Mouse (Mus musculus): ENCODE results near the gene Rnase13. TPM values are rescaled to one million over a fixed set of nuclear protein-coding genes. Genes with fewer than 3 reads are reported as not detected.

Rnase13 gene
- polyA plus RNA-seq, 1 experiment from 2014 or later, result not detected

DNA sequence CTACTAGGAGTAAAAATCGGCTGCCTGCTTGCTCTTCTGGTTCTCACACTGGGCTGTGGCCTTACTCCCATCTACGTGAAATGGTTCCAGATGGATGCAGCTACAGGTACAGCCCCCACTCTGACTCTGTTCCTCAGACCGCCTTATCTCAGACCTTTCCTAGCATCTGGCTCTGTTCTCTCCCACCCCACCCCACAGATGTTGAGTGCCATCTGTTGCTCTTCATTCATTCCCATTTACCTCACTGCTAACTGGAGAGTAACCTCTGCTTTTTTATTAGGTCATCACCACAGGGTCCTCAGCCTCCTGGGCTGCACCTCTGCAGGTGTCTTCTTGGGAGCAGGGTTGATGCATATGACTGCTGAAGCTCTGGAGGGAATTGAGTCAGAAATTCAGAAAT is 28.8 kb downstream of the Rnase13 start:
- no peak for ATAC-seq (ENCODE audit: insufficient number of reproducible peaks, insufficient read depth, low FRiP score, low read depth)
- Histone ChIP-seq H3K4me3 (ENCODE audit: low read depth, low read length) (no peak overlapping the region), H3K36me3 (ENCODE audit: control insufficient read depth, insufficient read depth, low read length) (peaks cover 35% of the 10 kb centered on the region), H3K4me2 (replicated peaks; ENCODE audit: low read depth, low read length) (no peak overlapping the region), H3K27me3 (ENCODE audit: control insufficient read depth, insufficient read depth, low read length) (no peaks in the 10 kb centered on the region), H3K4me1 (ENCODE audit: control insufficient read depth, insufficient read depth, low read length) (no peaks in the 10 kb centered on the region), H3K9me3 (ENCODE audit: control insufficient read depth, low read depth, low read length) (no peaks in the 10 kb centered on the region), H3K27ac (ENCODE audit: low read length) (no peak overlapping the region), H3K9ac (replicated peaks; ENCODE audit: low read depth, low read length) (no peak overlapping the region)
- WGBS, result 50% methylated on average over 3 of the region's 3 CpGs

DNA sequence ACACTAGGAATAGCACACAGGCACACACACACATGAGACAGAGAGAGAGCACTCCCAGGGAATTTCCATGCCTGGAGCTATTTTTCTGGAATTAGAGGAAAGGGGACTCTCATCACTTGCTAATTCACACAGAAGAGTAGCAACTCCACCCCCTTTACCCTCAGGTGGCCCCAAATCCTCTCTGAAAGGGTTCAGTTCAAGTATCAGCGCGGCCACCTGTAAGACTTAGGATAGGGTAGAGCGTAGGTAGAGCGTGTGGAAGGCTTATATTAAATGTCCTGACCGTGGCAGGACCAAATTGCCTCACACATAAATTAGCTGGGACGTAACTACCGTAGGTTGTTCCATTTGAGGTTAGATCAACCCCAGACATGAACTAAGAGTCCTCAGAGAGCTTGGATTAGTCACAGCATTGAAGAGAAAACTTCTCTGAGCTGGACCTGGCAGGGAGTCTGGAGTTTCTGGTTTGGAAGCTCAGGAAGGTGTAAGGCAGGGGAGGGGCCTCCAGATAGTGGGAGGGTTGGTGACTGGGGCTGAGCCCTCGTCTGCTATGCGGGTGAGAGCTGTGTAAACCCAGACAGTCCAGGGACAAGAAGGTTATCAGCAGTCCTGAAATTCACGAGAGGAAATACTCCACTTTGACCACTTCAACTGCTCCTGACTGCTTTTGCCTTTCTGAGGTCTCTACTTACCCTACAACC is 29.3 kb downstream of the Rnase13 start:
- H3K4me2 ChIP-seq (replicated peaks; ENCODE audit: low read depth, low read length), result no peak overlapping the region
- no peaks in the 10 kb centered on the region for H3K9me3 ChIP-seq (ENCODE audit: control insufficient read depth, low read depth, low read length)
- WGBS, result 22% methylated on average over 10 of the region's 10 CpGs
- H3K27me3 ChIP-seq (ENCODE audit: control insufficient read depth, insufficient read depth, low read length), result no peaks in the 10 kb centered on the region
- H3K4me3 ChIP-seq (ENCODE audit: low read depth, low read length), result no peak overlapping the region
- peaks cover 39% of the 10 kb centered on the region for H3K36me3 ChIP-seq (ENCODE audit: control insufficient read depth, insufficient read depth, low read length)
- no peak overlapping the region for H3K27ac ChIP-seq (ENCODE audit: low read length)
- H3K4me1 ChIP-seq (ENCODE audit: control insufficient read depth, insufficient read depth, low read length), result no peaks in the 10 kb centered on the region
- ATAC-seq (ENCODE audit: insufficient number of reproducible peaks, insufficient read depth, low FRiP score, low read depth), result peak; percentile 59; the same call in 1 of the 2 replicates
- no peak overlapping the region for H3K9ac ChIP-seq (replicated peaks; ENCODE audit: low read depth, low read length)

DNA sequence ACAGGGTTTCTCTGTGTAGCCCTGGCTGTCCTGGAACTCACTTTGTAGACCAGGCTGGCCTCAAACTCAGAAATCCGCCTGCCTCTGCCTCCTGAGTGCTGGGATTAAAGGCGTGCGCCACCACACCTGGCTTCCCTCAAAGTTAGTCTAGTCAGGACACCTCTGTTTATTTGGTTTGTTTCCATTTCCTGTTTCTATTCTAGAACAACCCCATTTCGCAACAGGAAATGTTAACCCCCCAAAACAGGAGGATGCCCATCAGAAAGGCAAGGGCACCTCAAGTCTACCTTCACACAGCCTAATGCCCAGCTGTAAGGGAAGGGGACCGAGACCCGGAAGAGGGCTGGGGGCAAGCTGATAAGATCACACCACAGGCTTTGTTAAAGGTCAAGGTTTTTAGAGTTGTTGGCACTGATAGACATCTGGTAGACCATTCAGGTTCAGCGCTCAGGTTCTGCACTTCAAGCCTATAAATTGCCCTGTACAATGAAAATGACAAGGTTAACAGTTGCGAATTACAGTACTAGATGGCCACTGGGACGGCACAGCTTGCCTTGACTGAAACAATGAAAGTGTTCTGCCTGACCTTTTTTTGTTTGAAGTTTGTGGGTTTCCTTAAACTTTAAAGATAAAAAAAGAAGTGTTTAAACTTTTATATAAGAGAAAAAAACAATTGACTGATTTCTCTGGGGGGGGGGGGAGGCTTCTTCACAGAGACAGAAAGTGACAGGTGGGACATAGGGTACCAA is 30.2 kb downstream of the Rnase13 start, which contains the start of gene Slc39a2:
Gene Slc39a2, plus strand, starts transcription at position 699 of the 749 bp plus-strand sequence.
- no peak within 1 kb of the TSS for H3K9ac ChIP-seq (replicated peaks; ENCODE audit: low read depth, low read length)
- WGBS, result 88% methylated on average over 8 of the region's 9 CpGs

DNA sequence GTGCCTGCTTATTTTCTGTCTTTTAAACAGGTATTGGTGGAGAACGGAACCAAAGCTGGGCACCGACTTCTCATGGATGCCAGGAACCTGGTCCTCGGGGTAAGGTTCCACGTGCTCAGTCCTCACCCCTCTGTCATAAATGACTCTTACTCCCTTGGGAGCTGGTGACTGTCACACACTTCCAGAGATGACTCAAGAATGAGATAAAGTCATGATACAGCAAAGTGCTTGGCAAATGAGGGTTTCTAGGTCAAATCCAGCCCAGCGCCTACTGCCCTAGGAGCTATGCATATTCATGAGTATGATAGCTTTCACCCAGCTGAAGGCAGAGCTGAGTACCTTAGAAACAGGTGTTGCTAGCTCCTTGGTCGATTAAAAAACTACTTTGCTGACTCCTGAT is 32.7 kb downstream of the Rnase13 start:
- Histone ChIP-seq H3K9ac (replicated peaks; ENCODE audit: low read depth, low read length) (no peak overlapping the region), H3K4me1 (ENCODE audit: control insufficient read depth, insufficient read depth, low read length) (peaks cover 10% of the 10 kb centered on the region), H3K9me3 (ENCODE audit: control insufficient read depth, low read depth, low read length) (no peaks in the 10 kb centered on the region), H3K27me3 (ENCODE audit: control insufficient read depth, insufficient read depth, low read length) (no peaks in the 10 kb centered on the region), H3K4me2 (replicated peaks; ENCODE audit: low read depth, low read length) (no peak overlapping the region), H3K36me3 (ENCODE audit: control insufficient read depth, insufficient read depth, low read length) (peaks cover 50% of the 10 kb centered on the region), H3K4me3 (ENCODE audit: low read depth, low read length) (no peak overlapping the region), H3K27ac (ENCODE audit: low read length) (no peak overlapping the region)
- WGBS, result 92% methylated on average over 6 of the region's 6 CpGs
- ATAC-seq (ENCODE audit: insufficient number of reproducible peaks, insufficient read depth, low FRiP score, low read depth), result no peak

More for the DNA sequence above, 30.2 kb downstream of the Rnase13 start, which contains the start of gene Slc39a2:
- Histone ChIP-seq H3K4me3 (ENCODE audit: low read depth, low read length) (no peak within 1 kb of the TSS), H3K4me2 (replicated peaks; ENCODE audit: low read depth, low read length) (no peak within 1 kb of the TSS), H3K9me3 (ENCODE audit: control insufficient read depth, low read depth, low read length) (no peaks in the 10 kb centered on the region), H3K27me3 (ENCODE audit: control insufficient read depth, insufficient read depth, low read length) (no peaks in the 10 kb centered on the region), H3K27ac (ENCODE audit: low read length) (no peak within 1 kb of the TSS), H3K4me1 (ENCODE audit: control insufficient read depth, insufficient read depth, low read length) (no peaks in the 10 kb centered on the region), H3K36me3 (ENCODE audit: control insufficient read depth, insufficient read depth, low read length) (peaks cover 43% of the 10 kb centered on the region)
- ATAC-seq (ENCODE audit: insufficient number of reproducible peaks, insufficient read depth, low FRiP score, low read depth), result no peak

DNA sequence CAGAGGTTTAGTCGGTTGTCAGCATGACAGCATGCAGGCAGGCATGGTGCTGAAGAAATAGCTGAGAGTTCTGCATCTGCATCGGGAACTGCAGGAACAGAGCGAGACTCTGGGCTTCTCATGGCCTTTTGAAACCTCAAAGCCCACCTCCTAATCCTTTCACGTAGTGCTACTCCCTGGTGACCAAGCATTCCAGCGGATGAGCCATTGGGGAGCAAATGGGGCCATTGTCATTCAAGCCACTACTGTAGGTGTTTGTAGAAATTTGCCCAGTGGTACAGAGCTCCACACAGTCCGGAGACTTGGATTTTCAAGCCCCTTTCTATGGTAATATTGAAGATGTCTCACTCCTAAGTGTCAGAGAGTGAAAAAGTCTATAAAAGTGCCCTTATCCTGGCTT is 36.5 kb downstream of the Rnase13 start:
- H3K36me3 ChIP-seq (ENCODE audit: control insufficient read depth, insufficient read depth, low read length), result peaks cover 37% of the 10 kb centered on the region
- H3K9ac ChIP-seq (replicated peaks; ENCODE audit: low read depth, low read length), result no peak overlapping the region
- no peak for ATAC-seq (ENCODE audit: insufficient number of reproducible peaks, insufficient read depth, low FRiP score, low read depth)
- 61% methylated on average over 6 of the region's 6 CpGs for WGBS
- no peaks in the 10 kb centered on the region for H3K9me3 ChIP-seq (ENCODE audit: control insufficient read depth, low read depth, low read length)
- peak overlapping the region; percentile 85 for H3K4me2 ChIP-seq (replicated peaks; ENCODE audit: low read depth, low read length)
- peaks cover 10% of the 10 kb centered on the region for H3K4me1 ChIP-seq (ENCODE audit: control insufficient read depth, insufficient read depth, low read length)
- no peaks in the 10 kb centered on the region for H3K27me3 ChIP-seq (ENCODE audit: control insufficient read depth, insufficient read depth, low read length)
- no peak overlapping the region for H3K27ac ChIP-seq (ENCODE audit: low read length)
- no peak overlapping the region; the same call in 1 of the 2 replicates for H3K4me3 ChIP-seq (ENCODE audit: low read depth, low read length)

DNA sequence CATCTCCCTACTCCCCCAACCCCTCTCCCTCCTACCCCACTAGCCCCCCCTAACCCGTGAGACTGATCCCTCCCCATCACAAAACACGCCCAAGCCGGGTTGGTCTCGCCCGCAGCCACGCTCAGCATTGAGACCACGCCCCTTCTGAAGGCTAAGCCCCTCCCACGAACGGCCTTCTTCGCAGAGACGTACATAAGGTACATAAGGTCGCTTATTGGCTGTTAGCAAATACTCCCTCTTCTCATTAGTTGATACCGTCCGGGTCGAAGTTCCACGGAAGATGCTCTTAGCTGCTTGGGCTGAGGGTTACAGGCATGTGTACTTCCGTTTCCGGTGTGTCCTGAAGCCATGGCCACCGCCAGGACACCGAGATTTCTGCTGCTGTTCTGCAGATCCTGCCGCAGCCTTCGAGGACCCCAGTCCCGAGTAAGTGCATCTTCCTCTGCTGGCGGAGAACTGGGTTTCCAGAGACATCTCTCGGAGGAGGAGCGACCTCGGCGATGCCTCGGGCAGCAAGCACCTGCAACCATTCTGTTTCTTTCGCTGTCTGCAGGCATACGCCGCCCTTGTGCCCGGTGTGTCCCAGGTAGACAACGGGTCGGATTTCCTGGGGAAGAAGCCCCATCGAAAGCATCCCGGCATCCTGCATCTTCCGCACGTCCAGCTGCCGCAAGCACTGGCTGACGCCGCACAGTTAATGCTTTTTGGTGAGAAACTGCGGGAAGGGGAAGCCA is 37.8 kb downstream of the Rnase13 start, which contains the start of gene Mettl17:
Gene Mettl17, plus strand, starts transcription at position 245 of the 734 bp plus-strand sequence.
- H3K27me3 ChIP-seq (ENCODE audit: control insufficient read depth, insufficient read depth, low read length), result no peaks in the 10 kb centered on the region
- peak within 1 kb of the TSS; percentile 85 for H3K4me2 ChIP-seq (replicated peaks; ENCODE audit: low read depth, low read length)
- H3K9me3 ChIP-seq (ENCODE audit: control insufficient read depth, low read depth, low read length), result no peaks in the 10 kb centered on the region
- peak within 1 kb of the TSS; percentile 75 for H3K27ac ChIP-seq (ENCODE audit: low read length)
- H3K4me1 ChIP-seq (ENCODE audit: control insufficient read depth, insufficient read depth, low read length), result peaks cover 10% of the 10 kb centered on the region
- peaks cover 24% of the 10 kb centered on the region for H3K36me3 ChIP-seq (ENCODE audit: control insufficient read depth, insufficient read depth, low read length)
- under 1% methylated on average over 43 of the region's 43 CpGs for WGBS
- H3K9ac ChIP-seq (replicated peaks; ENCODE audit: low read depth, low read length), result peak within 1 kb of the TSS; percentile 61
- ATAC-seq (ENCODE audit: insufficient number of reproducible peaks, insufficient read depth, low FRiP score, low read depth), result peak; percentile 95
- H3K4me3 ChIP-seq (ENCODE audit: low read depth, low read length), result peak within 1 kb of the TSS; percentile 65

DNA sequence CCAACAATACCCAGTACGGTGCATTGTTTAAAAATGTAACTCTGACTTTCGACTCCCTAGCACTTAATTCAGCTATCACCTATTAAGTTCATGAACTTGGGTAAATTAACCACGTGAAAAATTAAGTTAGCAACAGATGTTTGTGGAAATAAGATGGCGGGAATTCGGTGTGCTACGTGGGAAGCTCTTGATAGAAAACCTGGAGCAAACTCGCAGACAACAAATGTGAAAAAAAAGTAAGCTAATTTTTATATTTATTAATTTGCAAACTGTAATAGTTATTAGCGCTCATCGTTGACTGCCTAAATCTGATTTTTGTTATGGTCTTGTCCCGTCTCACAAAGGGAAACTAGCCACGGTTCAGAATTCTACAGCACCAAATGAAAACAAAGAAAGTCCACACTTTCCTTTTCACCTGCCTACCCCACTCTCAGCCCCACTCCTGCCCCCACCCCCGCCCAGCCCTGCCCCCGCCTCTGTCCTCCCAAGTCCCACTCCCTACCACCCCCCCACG is 38.5 kb downstream of the Rnase13 start:
- peak overlapping the region; percentile 85 for H3K4me2 ChIP-seq (replicated peaks; ENCODE audit: low read depth, low read length)
- peaks cover 10% of the 10 kb centered on the region for H3K4me1 ChIP-seq (ENCODE audit: control insufficient read depth, insufficient read depth, low read length)
- no peaks in the 10 kb centered on the region for H3K9me3 ChIP-seq (ENCODE audit: control insufficient read depth, low read depth, low read length)
- H3K9ac ChIP-seq (replicated peaks; ENCODE audit: low read depth, low read length), result no peak overlapping the region
- H3K4me3 ChIP-seq (ENCODE audit: low read depth, low read length), result peak overlapping the region; percentile 65
- ATAC-seq (ENCODE audit: insufficient number of reproducible peaks, insufficient read depth, low FRiP score, low read depth), result peak; percentile 39
- no peaks in the 10 kb centered on the region for H3K27me3 ChIP-seq (ENCODE audit: control insufficient read depth, insufficient read depth, low read length)
- peaks cover 18% of the 10 kb centered on the region; the same call in 1 of the 2 replicates for H3K36me3 ChIP-seq (ENCODE audit: control insufficient read depth, insufficient read depth, low read length)
- H3K27ac ChIP-seq (ENCODE audit: low read length), result peak overlapping the region; percentile 75
- WGBS, result under 1% methylated on average over 14 of the region's 14 CpGs

DNA sequence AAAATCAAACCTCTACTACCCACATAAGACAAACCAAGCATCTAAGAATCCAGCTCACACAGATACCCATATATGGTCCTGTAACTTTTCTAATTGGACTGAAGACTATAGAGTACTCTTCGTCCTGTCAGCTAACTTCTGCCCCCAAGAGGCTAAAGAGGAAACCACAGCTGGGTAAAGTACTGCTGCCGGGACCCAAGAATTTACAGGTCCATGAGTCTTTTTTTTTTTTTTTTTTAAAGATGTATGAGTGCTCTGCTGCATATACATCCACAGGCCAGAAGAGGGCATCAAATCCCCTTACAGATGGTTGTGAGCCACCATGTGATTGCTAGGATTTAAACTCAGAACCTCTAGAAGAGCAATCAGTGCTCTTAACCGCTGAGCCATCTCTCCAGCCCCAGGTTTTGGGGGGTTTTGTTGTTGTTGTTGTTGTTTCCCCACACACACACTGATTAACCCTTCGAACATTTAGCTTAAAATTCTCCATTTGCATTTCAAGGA is 39.0 kb downstream of the Rnase13 start:
- no peaks in the 10 kb centered on the region for H3K27me3 ChIP-seq (ENCODE audit: control insufficient read depth, insufficient read depth, low read length)
- no peaks in the 10 kb centered on the region for H3K9me3 ChIP-seq (ENCODE audit: control insufficient read depth, low read depth, low read length)
- H3K27ac ChIP-seq (ENCODE audit: low read length), result peak overlapping the region; percentile 75
- H3K4me3 ChIP-seq (ENCODE audit: low read depth, low read length), result peak overlapping the region; percentile 65; the same call in 1 of the 2 replicates
- H3K4me1 ChIP-seq (ENCODE audit: control insufficient read depth, insufficient read depth, low read length), result peaks cover 10% of the 10 kb centered on the region
- ATAC-seq (ENCODE audit: insufficient number of reproducible peaks, insufficient read depth, low FRiP score, low read depth), result peak; percentile 35; the same call in 1 of the 2 replicates
- peaks cover 13% of the 10 kb centered on the region; the same call in 1 of the 2 replicates for H3K36me3 ChIP-seq (ENCODE audit: control insufficient read depth, insufficient read depth, low read length)
- no peak overlapping the region for H3K9ac ChIP-seq (replicated peaks; ENCODE audit: low read depth, low read length)
- 4% methylated on average over 4 of the region's 4 CpGs for WGBS
- peak overlapping the region; percentile 85 for H3K4me2 ChIP-seq (replicated peaks; ENCODE audit: low read depth, low read length)
